Mouse (Mus musculus) megakaryocyte, embryonic 14.5 days (primary cell): ENCODE data around the gene Rptor.

ENCODE experiments used
- FLI1 ChIP-seq: IDR thresholded peaks from 2 replicates; pipeline ENCODE4 v1.6.1; 2012; ENCODE audit warnings: low read length, inconsistent platforms, mixed read lengths
- GATA1 ChIP-seq: IDR thresholded peaks from 3 replicates; pipeline ENCODE4 v1.6.1; 2012; ENCODE audit warnings: mixed read lengths, low read length, inconsistent platforms, borderline replicate concordance

DNA sequence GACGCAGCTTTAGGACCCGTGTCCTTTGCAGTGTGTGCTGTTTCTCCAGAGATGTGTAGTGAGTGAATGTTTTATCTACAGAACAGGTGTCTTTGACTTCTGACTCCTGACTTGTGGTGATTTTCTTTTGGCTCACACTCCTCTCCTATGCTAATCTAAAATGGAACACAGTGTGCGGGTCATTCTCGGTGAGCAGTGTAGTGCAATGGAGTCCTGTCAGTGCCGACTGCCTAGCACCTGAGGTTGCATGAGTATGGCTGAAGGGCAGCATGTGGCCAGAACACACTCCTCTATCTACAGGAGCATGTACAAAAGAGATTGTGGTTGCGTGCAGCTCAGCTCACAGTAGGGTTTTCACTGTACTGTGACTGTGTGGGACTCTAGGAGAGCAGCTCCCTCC lies 163.3 kb downstream of the Rptor start:
- TF ChIP-seq GATA1 = no peak
- TF ChIP-seq FLI1 = no peak
